Mouse (Mus musculus) megakaryocyte, embryonic 14.5 days (primary cell): Measurements from ENCODE around the gene Lrrc20.

Experiments
- FLI1 ChIP-seq: IDR thresholded peaks from 2 replicates; pipeline ENCODE4 v1.6.1; 2012; ENCODE audit warnings: low read length, inconsistent platforms, mixed read lengths
- GATA1 ChIP-seq: IDR thresholded peaks from 3 replicates; pipeline ENCODE4 v1.6.1; 2012; ENCODE audit warnings: mixed read lengths, low read length, inconsistent platforms, borderline replicate concordance

GRCm38 (mm10) chr10:61602283-61603033 lies 126.9 kb downstream of the Lrrc20 start:
- TF ChIP-seq GATA1 (no peak), FLI1 (no peak)
